Mouse (Mus musculus) embryonic facial prominence, embryonic 12.5 days (tissue): Measurements from ENCODE around the gene Slc25a40. TPM values are rescaled to one million over a fixed set of nuclear protein-coding genes. Genes with fewer than 3 reads are reported as not detected.

Experiments
- polyA plus RNA-seq: library from polyadenylated mRNA; unstranded; fragments of >200 nt; fragmentation: Nextera tagmentation; extraction: Ambion mirVana; gene quantifications from 2 replicates; pipeline ENCODE4 v1.2.1, GENCODE M21; 2016

Gene Slc25a40
- polyA plus RNA-seq, 1 experiment from 2014 or later = 14.1 TPM

Other genes with a start within 250 kb of the Slc25a40 start
- gene Adam22, start 54.7 kb upstream of the Slc25a40 start, polyA plus RNA-seq = 17.6 and 18.4 TPM in 2 replicates
- gene Dbf4, start 134 bp upstream of the Slc25a40 start, polyA plus RNA-seq = 50.9 and 54.6 TPM in 2 replicates
- 7.7 and 8.3 TPM in 2 replicates for gene Rundc3b, start 200.1 kb downstream of the Slc25a40 start, polyA plus RNA-seq
- gene Abcb1a, start 237.2 kb downstream of the Slc25a40 start, polyA plus RNA-seq = 0.28 and 0.39 TPM in 2 replicates